Mouse (Mus musculus) lung, embryonic 15.5 days (tissue): ENCODE measurements around the gene Ccdc71. TPM values are rescaled to one million over a fixed set of nuclear protein-coding genes. Genes with fewer than 3 reads are reported as not detected.

Source experiments
- ATAC-seq: fragments of 200-750 bp; cut with Nextera tagmentation; 2 replicates; pipeline ENCODE4 v1.8.0; 2017; ENCODE audit warnings: moderate number of reproducible peaks, borderline replicate concordance; ENCODE audit not compliant: low FRiP score, low TSS enrichment; ENCODE audit errors: extremely low read depth
- H3K27ac ChIP-seq: fragments of 300-500 bp; sonication (generic); 2 replicates; pipeline ENCODE4 v1.5.1; 2015; ENCODE audit warnings: moderate library complexity, mild to moderate bottlenecking, inconsistent platforms
- H3K27me3 ChIP-seq: fragments of 300-500 bp; sonication (generic); 2 replicates; pipeline ENCODE4 v1.6.1; 2015; ENCODE audit warnings: inconsistent platforms
- H3K36me3 ChIP-seq: fragments of 300-500 bp; sonication (generic); 2 replicates; pipeline ENCODE4 v1.6.1; 2015; ENCODE audit warnings: inconsistent platforms
- H3K4me1 ChIP-seq: fragments of 300-500 bp; sonication (generic); 2 replicates; pipeline ENCODE4 v1.6.1; 2015; ENCODE audit warnings: inconsistent platforms
- H3K4me2 ChIP-seq: fragments of 300-500 bp; sonication (generic); 2 replicates; pipeline ENCODE4 v1.6.1; 2015; ENCODE audit warnings: inconsistent platforms, mild to moderate bottlenecking, moderate library complexity
- H3K4me3 ChIP-seq: fragments of 300-500 bp; sonication (generic); 2 replicates; pipeline ENCODE4 v1.5.1; 2015; ENCODE audit warnings: mild to moderate bottlenecking, inconsistent platforms
- H3K9ac ChIP-seq: fragments of 300-500 bp; sonication (generic); 2 replicates; pipeline ENCODE4 v1.6.1; 2015; ENCODE audit warnings: inconsistent platforms
- H3K9me3 ChIP-seq: fragments of 300-500 bp; sonication (generic); 2 replicates; pipeline ENCODE4 v1.6.1; 2016; ENCODE audit warnings: inconsistent platforms
- WGBS: fragments of 180-500 bp; shearing (Covaris S2); methylation state at CpG from one replicate; pipeline ENCODE4 v1.1.7; 2015; 5-methylcytosine and 5-hydroxymethylcytosine counted together
- polyA plus RNA-seq: library from polyadenylated mRNA; unstranded; fragments of >200 nt; fragmentation: Nextera tagmentation; extraction: Ambion mirVana; gene quantifications from 2 replicates; pipeline ENCODE4 v1.2.1, GENCODE M21; 2015

Ccdc71 gene
- polyA plus RNA-seq, 1 experiment from 2014 or later, result 56.6 TPM

DNA sequence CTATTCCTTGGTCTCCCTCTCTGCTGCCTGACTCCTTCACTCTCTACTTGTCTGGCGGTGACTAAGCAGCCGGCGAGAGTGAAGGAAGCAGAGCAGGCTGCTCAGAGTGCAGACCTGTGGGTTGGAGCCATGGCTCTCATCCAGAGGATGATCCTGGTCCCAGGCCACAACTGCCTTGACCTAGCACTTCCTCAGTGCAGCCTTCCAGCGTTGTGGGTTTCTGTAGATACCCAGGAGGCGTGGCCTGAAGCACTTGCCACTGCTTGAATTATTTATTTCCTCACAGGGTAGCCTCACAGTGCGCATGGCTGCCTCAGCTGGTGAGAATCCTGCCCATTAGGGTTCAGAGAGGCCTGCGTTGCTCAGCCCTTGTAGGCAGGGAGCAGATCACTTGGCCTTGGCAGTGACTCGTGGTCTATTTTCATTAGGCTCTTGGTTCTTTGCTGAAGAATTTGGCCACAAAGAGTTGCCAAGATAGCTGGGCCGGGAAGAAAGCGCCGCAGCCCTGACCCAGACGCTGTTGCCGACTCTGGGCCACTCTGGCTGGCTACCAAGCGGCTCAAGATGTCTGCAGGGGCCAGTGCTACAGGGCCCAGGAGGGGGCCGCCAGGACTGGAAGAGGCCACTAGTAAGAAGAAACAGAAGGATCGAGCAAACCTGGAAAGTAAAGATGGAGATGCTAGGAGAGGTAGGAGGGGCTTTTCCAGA lies 31.9 kb downstream of the Ccdc71 start:
- 77% methylated on average over 16 of the region's 16 CpGs for WGBS
- Histone ChIP-seq H3K9me3 (no peaks in the 10 kb centered on the region), H3K4me2 (peak overlapping the region; percentile 80), H3K27me3 (no peaks in the 10 kb centered on the region), H3K9ac (peak overlapping the region; percentile 99; the same call in 1 of the 2 replicates), H3K4me1 (peaks cover 22% of the 10 kb centered on the region), H3K27ac (no peak overlapping the region), H3K36me3 (peaks cover 75% of the 10 kb centered on the region), H3K4me3 (peak overlapping the region; percentile 99)
- no peak for ATAC-seq

GRCm38 (mm10) chr9:108493246-108493645 lies 32.9 kb downstream of the Ccdc71 start:
- peaks cover 22% of the 10 kb centered on the region for H3K4me1 ChIP-seq
- H3K27ac ChIP-seq, result no peak overlapping the region
- ATAC-seq, result no peak
- no peak overlapping the region for H3K4me2 ChIP-seq
- peaks cover 75% of the 10 kb centered on the region for H3K36me3 ChIP-seq
- H3K4me3 ChIP-seq, result no peak overlapping the region
- WGBS, result 94% methylated on average over 8 of the region's 8 CpGs
- H3K27me3 ChIP-seq, result no peaks in the 10 kb centered on the region
- no peaks in the 10 kb centered on the region for H3K9me3 ChIP-seq
- no peak overlapping the region for H3K9ac ChIP-seq

- Histone ChIP-seq H3K27me3 (no peaks in the 10 kb centered on the region), H3K4me2 (no peak overlapping the region), H3K9me3 (no peaks in the 10 kb centered on the region), H3K9ac (no peak overlapping the region), H3K27ac (no peak overlapping the region), H3K36me3 (peaks cover 75% of the 10 kb centered on the region), H3K4me3 (no peak overlapping the region), H3K4me1 (peaks cover 22% of the 10 kb centered on the region)
- ATAC-seq, result no peak
- 92% methylated on average over 19 of the region's 19 CpGs for WGBS
These were observed 34.0 kb downstream of the Ccdc71 start for GRCm38 (mm10) chr9:108494146-108494825.

GRCm38 (mm10) chr9:108494905-108495304 lies 34.6 kb downstream of the Ccdc71 start:
- ATAC-seq, result no peak
- no peaks in the 10 kb centered on the region for H3K27me3 ChIP-seq

GRCm38 (mm10) chr9:108499231-108499630 lies 38.9 kb downstream of the Ccdc71 start:
- no peaks in the 10 kb centered on the region for H3K9me3 ChIP-seq
- no peak overlapping the region for H3K27ac ChIP-seq
- H3K36me3 ChIP-seq, result peaks cover 91% of the 10 kb centered on the region
- WGBS, result 91% methylated on average over 7 of the region's 7 CpGs
- no peak for ATAC-seq
- H3K4me3 ChIP-seq, result no peak overlapping the region
- H3K4me2 ChIP-seq, result no peak overlapping the region
- H3K9ac ChIP-seq, result no peak overlapping the region
- no peaks in the 10 kb centered on the region for H3K4me1 ChIP-seq
- no peaks in the 10 kb centered on the region for H3K27me3 ChIP-seq

More at GRCm38 (mm10) chr9:108494905-108495304, 34.6 kb downstream of the Ccdc71 start:
- peaks cover 76% of the 10 kb centered on the region for H3K36me3 ChIP-seq
- H3K9me3 ChIP-seq, result no peaks in the 10 kb centered on the region
- H3K4me1 ChIP-seq, result peaks cover 19% of the 10 kb centered on the region
- H3K4me2 ChIP-seq, result no peak overlapping the region
- H3K4me3 ChIP-seq, result no peak overlapping the region
- 83% methylated on average over 10 of the region's 10 CpGs for WGBS
- no peak overlapping the region for H3K9ac ChIP-seq
- no peak overlapping the region for H3K27ac ChIP-seq

DNA sequence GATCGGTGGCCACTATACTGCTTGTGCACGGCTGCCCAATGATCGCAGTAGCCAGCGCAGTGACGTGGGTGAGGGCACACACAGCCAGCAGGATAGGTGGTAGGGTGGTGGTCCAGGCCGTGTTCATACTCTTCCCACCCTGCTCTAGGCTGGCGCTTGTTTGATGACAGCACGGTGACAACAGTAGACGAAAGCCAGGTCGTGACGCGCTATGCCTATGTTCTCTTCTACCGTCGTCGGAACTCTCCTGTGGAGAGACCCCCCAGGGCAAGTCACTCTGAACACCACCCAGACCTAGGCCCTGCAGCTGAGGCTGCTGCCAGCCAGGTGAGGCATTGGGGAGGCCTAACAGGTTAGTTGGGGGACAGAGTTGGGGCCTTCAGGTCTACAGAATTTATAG lies 39.6 kb downstream of the Ccdc71 start:
- no peak for ATAC-seq
- Histone ChIP-seq H3K36me3 (peaks cover 84% of the 10 kb centered on the region), H3K4me1 (no peaks in the 10 kb centered on the region), H3K9me3 (no peaks in the 10 kb centered on the region), H3K9ac (no peak overlapping the region), H3K4me2 (no peak overlapping the region), H3K27me3 (no peaks in the 10 kb centered on the region), H3K4me3 (no peak overlapping the region), H3K27ac (no peak overlapping the region)
- WGBS, result 93% methylated on average over 15 of the region's 15 CpGs

DNA sequence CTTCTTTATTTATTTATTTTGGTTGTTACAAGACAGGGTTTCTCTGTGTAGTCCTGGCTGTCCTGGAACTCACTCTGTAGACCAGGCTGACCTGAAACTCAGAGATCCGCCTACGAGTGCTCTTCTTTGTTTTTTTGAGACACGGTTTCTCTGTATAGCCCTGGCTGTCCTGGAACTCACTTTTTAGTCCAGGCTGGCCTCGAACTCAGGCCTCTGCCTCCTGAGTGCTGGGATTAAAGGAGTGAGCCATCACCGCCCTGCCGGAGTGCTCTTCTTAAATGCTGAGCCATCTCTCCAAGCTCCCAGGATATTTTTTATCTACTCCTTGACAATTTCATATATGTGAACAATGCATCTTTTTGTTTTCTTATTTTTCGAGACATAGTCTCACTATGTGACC lies 46.6 kb downstream of the Ccdc71 start:
- H3K9ac ChIP-seq, result no peak overlapping the region
- no peaks in the 10 kb centered on the region for H3K27me3 ChIP-seq
- H3K9me3 ChIP-seq, result no peaks in the 10 kb centered on the region
- H3K4me3 ChIP-seq, result peak overlapping the region; percentile 78
- no peak for ATAC-seq
- peak overlapping the region; percentile 79; the same call in 1 of the 2 replicates for H3K27ac ChIP-seq
- WGBS, result 88% methylated on average over 7 of the region's 7 CpGs
- peak overlapping the region; percentile 75 for H3K4me2 ChIP-seq
- H3K4me1 ChIP-seq, result peaks cover 19% of the 10 kb centered on the region
- H3K36me3 ChIP-seq, result peaks cover 41% of the 10 kb centered on the region

DNA sequence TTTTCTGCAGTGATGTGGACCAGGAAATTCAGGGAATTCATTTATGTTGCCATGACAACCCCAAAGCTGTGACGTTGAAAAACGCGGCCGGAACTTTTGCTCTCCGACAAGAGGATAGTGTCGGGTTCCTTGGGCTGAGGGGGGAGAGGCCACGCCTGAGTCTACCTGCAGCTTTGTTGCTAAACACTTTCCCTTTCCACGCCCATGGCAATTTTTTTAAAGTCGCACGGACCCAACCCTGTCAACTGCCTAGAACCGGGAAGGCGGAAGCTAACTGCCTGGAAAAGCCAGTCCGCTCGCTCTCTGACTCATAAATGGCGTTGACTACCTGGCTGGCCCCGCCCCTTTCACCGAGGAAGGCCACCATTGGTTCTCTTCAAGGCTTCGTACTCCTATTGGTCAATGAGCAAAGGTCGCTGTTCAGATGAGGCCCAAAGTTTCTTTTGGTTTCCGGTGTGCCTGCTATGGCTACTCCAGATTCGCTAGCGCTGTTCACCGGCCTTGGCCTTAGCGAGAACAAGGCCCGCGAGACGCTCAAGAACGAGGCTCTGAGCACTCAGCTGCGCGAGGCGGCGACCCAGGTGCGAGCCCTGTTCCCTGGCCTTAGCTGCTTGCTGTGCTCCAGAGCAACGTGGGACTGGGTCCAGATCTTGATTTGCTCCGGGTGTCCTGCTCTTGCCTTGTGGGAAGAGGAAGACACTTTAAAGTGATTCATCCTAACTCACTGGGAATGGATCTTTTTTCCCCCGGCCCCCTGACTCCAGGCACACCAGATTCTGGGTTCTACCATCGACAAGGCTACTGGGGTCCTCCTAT lies 47.5 kb downstream of the Ccdc71 start, which contains the start of gene Qars:
Gene Qars (plus strand): TSS at position 88 of the 816 bp plus-strand sequence.
- under 1% methylated on average over 37 of the region's 37 CpGs for WGBS

DNA sequence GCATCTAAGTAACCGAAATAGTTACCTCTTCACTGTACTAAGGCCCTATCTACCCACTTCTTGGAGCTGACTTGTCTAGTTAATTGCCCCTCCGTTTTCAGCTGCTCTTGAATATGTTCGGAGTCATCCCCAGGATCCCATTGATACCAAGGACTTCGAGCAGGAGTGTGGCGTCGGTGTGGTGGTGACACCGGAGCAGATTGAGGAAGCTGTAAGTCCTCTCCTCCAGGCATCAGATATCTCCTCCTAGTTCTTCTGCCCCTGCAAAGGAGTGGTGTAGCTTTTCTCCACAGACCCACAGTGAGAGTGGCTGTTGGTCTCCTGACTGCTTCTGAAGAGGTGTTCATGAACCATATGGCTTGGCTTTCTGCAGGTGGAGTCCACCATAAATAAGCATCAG lies 48.4 kb downstream of the Ccdc71 start:
- Histone ChIP-seq H3K4me2 (peak overlapping the region; percentile 75), H3K4me3 (peak overlapping the region; percentile 78), H3K36me3 (peaks cover 46% of the 10 kb centered on the region), H3K27ac (no peak overlapping the region), H3K9ac (peak overlapping the region; percentile 87; the same call in 1 of the 2 replicates), H3K4me1 (peaks cover 19% of the 10 kb centered on the region), H3K27me3 (no peaks in the 10 kb centered on the region), H3K9me3 (no peaks in the 10 kb centered on the region)
- WGBS, result 84% methylated on average over 7 of the region's 7 CpGs
- ATAC-seq, result no peak

More for the DNA sequence above, 47.5 kb downstream of the Ccdc71 start, which contains the start of gene Qars:
- H3K4me2 ChIP-seq, result peak within 1 kb of the TSS; percentile 75
- peaks cover 41% of the 10 kb centered on the region for H3K36me3 ChIP-seq
- peak; percentile 96 for ATAC-seq
- peak within 1 kb of the TSS; percentile 87 for H3K9ac ChIP-seq
- no peaks in the 10 kb centered on the region for H3K9me3 ChIP-seq
- H3K4me3 ChIP-seq, result peak within 1 kb of the TSS; percentile 78
- H3K27ac ChIP-seq, result peak within 1 kb of the TSS; percentile 79
- no peaks in the 10 kb centered on the region for H3K27me3 ChIP-seq
- H3K4me1 ChIP-seq, result peaks cover 19% of the 10 kb centered on the region
